Mouse (Mus musculus) hindbrain, embryonic 13.5 days (tissue): ENCODE measurements around the gene Olfr814. TPM values are rescaled to one million over a fixed set of nuclear protein-coding genes. Genes with fewer than 3 reads are reported as not detected.
"Not testable (repeated sequence)": the region's sequence is repeated elsewhere in the genome, so short reads cannot be mapped to it uniquely, and the experiment has no call there.

Experiments used
- ATAC-seq: fragments of 200-750 bp; cut with Nextera tagmentation; 2 replicates; pipeline ENCODE4 v1.8.0; 2017; ENCODE audit warnings: moderate TSS enrichment; ENCODE audit not compliant: low FRiP score
- H3K27ac ChIP-seq: fragments of 300-500 bp; sonication (generic); 2 replicates; pipeline ENCODE4 v1.5.1; 2015; ENCODE audit warnings: inconsistent platforms, mild to moderate bottlenecking, moderate library complexity
- H3K27me3 ChIP-seq: fragments of 300-500 bp; sonication (generic); 2 replicates; pipeline ENCODE4 v1.6.1; 2015; ENCODE audit warnings: mild to moderate bottlenecking, inconsistent platforms
- H3K36me3 ChIP-seq: fragments of 300-500 bp; sonication (generic); 2 replicates; pipeline ENCODE4 v1.6.1; 2015; ENCODE audit warnings: mild to moderate bottlenecking, inconsistent platforms
- H3K4me1 ChIP-seq: fragments of 300-500 bp; sonication (generic); replicated peaks from 2 replicates; pipeline ENCODE4 v1.6.1; 2015; ENCODE audit warnings: inconsistent platforms
- H3K4me2 ChIP-seq: fragments of 300-500 bp; sonication (generic); 2 replicates; pipeline ENCODE4 v1.6.1; 2015; ENCODE audit warnings: inconsistent platforms, mild to moderate bottlenecking, moderate library complexity
- H3K4me3 ChIP-seq: fragments of 300-500 bp; sonication (generic); 2 replicates; pipeline ENCODE4 v1.5.1; 2015; ENCODE audit warnings: mild to moderate bottlenecking, inconsistent platforms
- H3K9ac ChIP-seq: fragments of 300-500 bp; sonication (generic); 2 replicates; pipeline ENCODE4 v1.6.1; 2015; ENCODE audit warnings: mild to moderate bottlenecking, inconsistent platforms
- H3K9me3 ChIP-seq: fragments of 300-500 bp; sonication (generic); 2 replicates; pipeline ENCODE4 v1.6.1; 2016; ENCODE audit warnings: inconsistent platforms
- WGBS: fragments of 180-500 bp; shearing (Covaris S2); methylation state at CpG from one replicate; pipeline ENCODE4 v1.1.7; 2015; 5-methylcytosine and 5-hydroxymethylcytosine counted together
- polyA plus RNA-seq: library from polyadenylated mRNA; unstranded; fragments of >200 nt; fragmentation: Nextera tagmentation; extraction: Ambion mirVana; gene quantifications from 2 replicates; pipeline ENCODE4 v1.2.1, GENCODE M21; 2015

Gene Olfr814
- polyA plus RNA-seq = not detected in 2 replicates

DNA sequence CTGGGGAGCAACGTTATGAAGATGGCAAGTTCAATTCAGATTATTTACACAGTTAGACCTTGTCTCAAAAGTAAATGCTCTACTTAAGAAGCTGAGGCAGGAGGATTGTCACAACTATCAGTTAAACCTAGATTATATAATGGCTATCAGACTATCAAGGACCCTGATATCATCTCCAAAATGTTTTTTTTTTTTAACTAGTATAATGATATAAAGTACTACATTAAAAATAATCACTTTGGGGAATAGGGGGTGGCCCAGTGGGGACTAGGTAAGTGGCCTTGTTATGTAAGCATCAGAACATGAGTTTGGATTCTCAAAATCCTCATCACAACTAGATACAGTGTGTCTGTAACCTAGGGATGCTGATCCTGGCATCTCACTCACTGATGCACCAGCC is at the start of gene Olfr814:
Olfr814 (minus strand) TSS at position 101 of the 400 bp plus-strand sequence.
- H3K9ac ChIP-seq, H3K27me3 ChIP-seq, ATAC-seq, H3K9me3 ChIP-seq, H3K27ac ChIP-seq, H3K4me3 ChIP-seq, H3K4me2 ChIP-seq, H3K4me1 ChIP-seq, H3K36me3 ChIP-seq: not testable (repeated sequence)
- 50% methylated on average over 1 of the region's 1 CpGs for WGBS

DNA sequence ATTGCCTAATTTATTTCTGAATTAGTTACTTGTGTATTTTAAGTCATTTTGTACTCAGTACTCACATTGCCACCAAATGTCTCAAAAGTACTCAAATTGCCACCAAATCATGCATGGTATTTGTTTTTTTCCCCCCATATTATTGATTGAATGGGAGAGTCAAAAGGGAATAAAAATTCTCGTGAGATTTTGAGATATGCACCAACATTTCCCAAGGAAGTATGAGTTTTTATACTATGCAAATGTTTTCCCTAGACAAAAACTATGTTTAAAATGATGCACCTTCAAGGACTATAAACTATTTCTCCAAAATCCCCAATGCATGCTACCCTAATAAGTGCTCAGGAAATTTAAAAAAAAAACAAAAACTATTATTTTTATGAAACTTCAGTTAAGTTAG is 35.8 kb upstream of the Olfr814 start, which contains the start of gene Olfr816:
Olfr816 (minus strand) TSS at position 101 of the 400 bp plus-strand sequence.
- Histone ChIP-seq H3K27me3 (no peaks in the 10 kb centered on the region), H3K36me3 (no peaks in the 10 kb centered on the region), H3K4me3 (no peak within 1 kb of the TSS), H3K27ac (no peak within 1 kb of the TSS), H3K9ac (no peak within 1 kb of the TSS), H3K9me3 (no peaks in the 10 kb centered on the region), H3K4me2 (no peak within 1 kb of the TSS), H3K4me1 (no peaks in the 10 kb centered on the region)
- no peak for ATAC-seq
- 72% methylated on average over 1 of the region's 1 CpGs for WGBS

DNA sequence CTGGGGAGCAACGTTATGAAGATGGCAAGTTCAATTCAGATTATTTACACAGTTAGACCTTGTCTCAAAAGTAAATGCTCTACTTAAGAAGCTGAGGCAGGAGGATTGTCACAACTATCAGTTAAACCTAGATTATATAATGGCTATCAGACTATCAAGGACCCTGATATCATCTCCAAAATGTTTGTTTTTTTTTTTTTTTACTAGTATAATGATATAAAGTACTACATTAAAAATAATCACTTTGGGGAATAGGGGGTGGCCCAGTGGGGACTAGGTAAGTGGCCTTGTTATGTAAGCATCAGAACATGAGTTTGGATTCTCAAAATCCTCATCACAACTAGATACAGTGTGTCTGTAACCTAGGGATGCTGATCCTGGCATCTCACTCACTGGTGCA is 26.1 kb upstream of the Olfr814 start, which contains the start of gene Olfr815:
Olfr815 (minus strand) TSS at position 101 of the 400 bp plus-strand sequence.
- not testable (repeated sequence) for ATAC-seq, H3K27ac ChIP-seq

DNA sequence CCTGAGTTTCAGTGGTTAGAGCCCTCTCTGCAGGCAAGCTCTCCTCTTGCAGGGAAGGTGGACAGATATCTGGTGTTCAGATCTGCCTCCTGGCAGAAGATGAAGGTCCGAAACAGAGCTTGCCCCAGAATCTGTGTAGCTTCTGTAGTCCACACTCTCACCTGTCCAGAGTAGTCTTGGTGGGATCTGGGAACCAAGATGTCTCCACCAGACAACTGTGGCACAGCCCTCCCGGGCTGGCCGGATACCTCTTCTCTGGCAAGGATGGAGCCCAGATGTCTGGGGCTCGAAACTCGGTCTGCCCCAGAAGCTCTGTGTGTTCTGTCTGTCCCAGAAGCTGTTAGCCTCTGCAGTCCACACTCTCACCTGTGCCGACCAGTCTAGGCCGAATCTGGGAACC is 6.3 kb upstream of the Olfr814 start:
- H3K36me3 ChIP-seq = no peaks in the 10 kb centered on the region
- no peak overlapping the region for H3K27ac ChIP-seq
- H3K4me2 ChIP-seq = no peak overlapping the region
- H3K27me3 ChIP-seq = no peaks in the 10 kb centered on the region
- no peak for ATAC-seq
- H3K9me3 ChIP-seq = no peaks in the 10 kb centered on the region
- no peak overlapping the region for H3K9ac ChIP-seq
- no peak overlapping the region for H3K4me3 ChIP-seq
- H3K4me1 ChIP-seq = no peaks in the 10 kb centered on the region
- 93% methylated on average over 7 of the region's 7 CpGs for WGBS

More for the DNA sequence above, 26.1 kb upstream of the Olfr814 start, which contains the start of gene Olfr815:
- 71% methylated on average over 1 of the region's 1 CpGs for WGBS
- H3K36me3 ChIP-seq, H3K9ac ChIP-seq, H3K4me1 ChIP-seq, H3K27me3 ChIP-seq, H3K9me3 ChIP-seq, H3K4me3 ChIP-seq, H3K4me2 ChIP-seq: not testable (repeated sequence)

DNA sequence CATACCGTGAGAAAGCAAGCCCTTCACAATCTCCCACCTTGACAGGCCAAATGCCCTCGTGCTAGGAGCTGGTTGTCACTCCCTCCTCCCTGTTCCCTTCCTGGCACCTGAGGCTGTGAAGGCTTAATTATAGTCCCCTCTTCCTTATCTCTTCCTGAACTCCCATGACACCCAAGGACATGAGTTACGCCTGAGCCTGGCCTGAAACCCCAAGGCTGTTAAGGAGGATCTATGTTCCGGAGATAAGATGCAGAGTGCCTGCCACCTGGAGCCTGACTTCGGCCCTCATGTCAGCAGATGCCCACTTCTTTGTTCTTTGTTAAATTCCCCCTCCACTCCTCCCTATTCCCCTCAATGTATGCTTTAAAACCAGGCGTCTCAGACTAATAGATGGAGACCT is 5.8 kb upstream of the Olfr814 start:
- WGBS = 91% methylated on average over 6 of the region's 6 CpGs
- not testable (repeated sequence) for H3K4me2 ChIP-seq, H3K36me3 ChIP-seq, H3K4me1 ChIP-seq, H3K27ac ChIP-seq, H3K9ac ChIP-seq, H3K9me3 ChIP-seq, ATAC-seq, H3K27me3 ChIP-seq, H3K4me3 ChIP-seq

DNA sequence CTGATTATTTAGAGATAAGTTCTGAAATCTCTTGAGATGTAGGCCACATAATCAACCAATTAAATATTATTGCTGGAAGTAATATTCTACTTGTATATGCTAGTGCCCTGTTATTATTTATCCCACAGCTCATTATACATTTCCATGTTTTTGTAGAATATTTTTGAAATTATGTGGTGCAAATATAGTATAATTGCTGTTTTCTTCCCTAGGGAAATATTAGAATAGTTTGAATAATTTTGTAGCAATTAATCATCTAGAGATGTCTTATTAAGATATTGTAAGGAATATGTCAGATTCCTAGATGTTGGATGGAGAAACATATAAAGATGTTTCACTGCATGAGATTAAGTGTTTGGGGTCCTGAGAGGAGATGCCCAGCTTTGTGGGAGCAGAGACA is 24.6 kb downstream of the Olfr814 start, which contains the start of gene Olfr813:
Olfr813 (plus strand) TSS at position 301 of the 400 bp plus-strand sequence.
- no peaks in the 10 kb centered on the region for H3K4me1 ChIP-seq
- no peaks in the 10 kb centered on the region for H3K36me3 ChIP-seq
- H3K27me3 ChIP-seq = no peaks in the 10 kb centered on the region
- no peak within 1 kb of the TSS for H3K4me2 ChIP-seq
- H3K27ac ChIP-seq = no peak within 1 kb of the TSS
- no peak within 1 kb of the TSS for H3K4me3 ChIP-seq
- no peak within 1 kb of the TSS for H3K9ac ChIP-seq
- no peak for ATAC-seq
- no peaks in the 10 kb centered on the region for H3K9me3 ChIP-seq

DNA sequence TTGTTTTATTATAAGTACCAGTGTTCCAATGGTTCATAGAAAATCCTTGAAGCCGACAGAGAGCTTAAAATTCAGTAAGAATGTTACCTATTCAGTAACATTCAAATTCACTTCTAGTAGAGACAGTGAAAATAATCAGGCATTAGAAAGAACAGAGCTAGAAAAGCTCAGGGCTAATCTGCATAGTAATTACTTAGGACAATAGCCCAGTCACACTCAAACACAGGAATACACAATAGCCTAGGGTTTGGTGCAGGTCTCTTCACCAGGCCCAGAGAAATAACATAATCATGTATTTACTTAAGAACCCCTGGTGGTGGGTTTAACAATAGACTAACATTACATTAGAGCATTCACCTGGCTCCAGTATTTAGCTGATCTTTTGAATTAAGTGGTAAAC is 32.3 kb downstream of the Olfr814 start:
- no peaks in the 10 kb centered on the region for H3K4me1 ChIP-seq
- 53% methylated on average over 1 of the region's 1 CpGs for WGBS
- no peak overlapping the region for H3K4me3 ChIP-seq
- no peak overlapping the region for H3K4me2 ChIP-seq
- ATAC-seq = no peak
- H3K27ac ChIP-seq = no peak overlapping the region
- no peaks in the 10 kb centered on the region for H3K36me3 ChIP-seq
- H3K27me3 ChIP-seq = no peaks in the 10 kb centered on the region
- no peak overlapping the region for H3K9ac ChIP-seq
- no peaks in the 10 kb centered on the region for H3K9me3 ChIP-seq

DNA sequence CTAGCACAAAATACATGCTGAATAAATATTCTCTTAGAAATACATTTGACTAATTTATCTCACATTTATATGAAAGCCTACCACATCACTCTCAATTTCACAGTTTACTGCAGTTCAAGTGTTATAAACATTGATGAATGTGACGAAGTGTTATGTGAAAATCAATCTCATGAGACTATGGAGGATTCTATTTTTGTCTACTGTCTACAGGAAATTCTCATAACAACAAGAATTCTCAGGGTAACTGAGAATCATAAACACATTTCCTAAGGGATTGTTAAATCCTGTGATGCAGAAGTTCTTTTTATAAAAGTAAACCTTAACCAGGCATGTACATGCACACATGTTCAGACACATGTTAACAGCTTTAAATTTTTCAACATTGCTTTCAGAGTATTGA is 33.7 kb downstream of the Olfr814 start, which contains the start of gene Olfr812:
Olfr812 (minus strand) TSS at position 101 of the 400 bp plus-strand sequence.
- WGBS = 75% methylated on average over 1 of the region's 1 CpGs
- Histone ChIP-seq H3K4me3 (no peak within 1 kb of the TSS), H3K9me3 (no peaks in the 10 kb centered on the region)

More for the DNA sequence above, 33.7 kb downstream of the Olfr814 start, which contains the start of gene Olfr812:
- Histone ChIP-seq H3K27me3 (no peaks in the 10 kb centered on the region), H3K4me1 (no peaks in the 10 kb centered on the region), H3K36me3 (no peaks in the 10 kb centered on the region), H3K9ac (no peak within 1 kb of the TSS), H3K27ac (no peak within 1 kb of the TSS), H3K4me2 (no peak within 1 kb of the TSS)
- ATAC-seq = no peak

Other genes with a start within 250 kb of the Olfr814 start
- gene Olfr799, start 242.4 kb downstream of the Olfr814 start, polyA plus RNA-seq = not detected in 2 replicates
- not detected in 2 replicates for gene Olfr800, start 222.2 kb downstream of the Olfr814 start, polyA plus RNA-seq
- gene Olfr801, start 206.0 kb downstream of the Olfr814 start, polyA plus RNA-seq = not detected in 2 replicates
- 0.03 TPM in 1 of 2 replicates, not detected in the other for gene Olfr802, start 191.7 kb downstream of the Olfr814 start, polyA plus RNA-seq
- not detected in 2 replicates for gene Olfr803, start 185.6 kb downstream of the Olfr814 start, polyA plus RNA-seq
- gene Olfr804, start 176.6 kb downstream of the Olfr814 start, polyA plus RNA-seq = not detected in 2 replicates
- not detected in 2 replicates for gene Olfr805, start 150.5 kb downstream of the Olfr814 start, polyA plus RNA-seq
- gene Olfr806, start 137.9 kb downstream of the Olfr814 start, polyA plus RNA-seq = not detected in 2 replicates
- not detected in 2 replicates for gene Olfr807, start 122.1 kb downstream of the Olfr814 start, polyA plus RNA-seq
- not detected in 2 replicates for gene Olfr808, start 114.4 kb downstream of the Olfr814 start, polyA plus RNA-seq
- not detected in 2 replicates for gene Olfr809, start 105.2 kb downstream of the Olfr814 start, polyA plus RNA-seq
- gene Olfr810, start 84.9 kb downstream of the Olfr814 start, polyA plus RNA-seq = not detected in 2 replicates
- gene Olfr811, start 75.5 kb downstream of the Olfr814 start, polyA plus RNA-seq = not detected in 2 replicates
- not detected in 2 replicates for gene Olfr812, start 33.8 kb downstream of the Olfr814 start, polyA plus RNA-seq
- gene Olfr813, start 24.5 kb downstream of the Olfr814 start, polyA plus RNA-seq = not detected in 2 replicates
- gene Olfr815, start 26.0 kb upstream of the Olfr814 start, polyA plus RNA-seq = not detected in 2 replicates
- gene Olfr816, start 35.7 kb upstream of the Olfr814 start, polyA plus RNA-seq = not detected in 2 replicates
- not detected in 2 replicates for gene Olfr818, start 69.2 kb upstream of the Olfr814 start, polyA plus RNA-seq
- gene Olfr819, start 87.4 kb upstream of the Olfr814 start, polyA plus RNA-seq = not detected in 2 replicates
- gene Olfr247, start 96.3 kb upstream of the Olfr814 start, polyA plus RNA-seq = not detected in 2 replicates
- gene Gm10310, start 105.2 kb upstream of the Olfr814 start, polyA plus RNA-seq = not detected in 2 replicates
- not detected in 2 replicates for gene Olfr820, start 132.8 kb upstream of the Olfr814 start, polyA plus RNA-seq
- gene Olfr821, start 150.5 kb upstream of the Olfr814 start, polyA plus RNA-seq = not detected in 2 replicates
- gene Olfr822, start 191.4 kb upstream of the Olfr814 start, polyA plus RNA-seq = not detected in 2 replicates
- gene Olfr823, start 235.5 kb upstream of the Olfr814 start, polyA plus RNA-seq = not detected in 2 replicates